Mouse (Mus musculus): ENCODE results near the gene Adgrl2.

Adgrl2 gene

GRCm38 (mm10) chr3:148977124-148977529 is 13.2 kb downstream of the Adgrl2 start:
- no peak for DNase-seq (ENCODE audit: low read depth, low spot score)

GRCm38 (mm10) chr3:148971893-148972596 is 18.3 kb downstream of the Adgrl2 start:
- no peak for DNase-seq (ENCODE audit: low read depth, low spot score)

GRCm38 (mm10) chr3:148964991-148965605 is 25.3 kb downstream of the Adgrl2 start:
- no peak for DNase-seq (ENCODE audit: low read depth, low spot score)

- DNase-seq (ENCODE audit: low read depth, low spot score): no peak
Measured at GRCm38 (mm10) chr3:148963381-148964044, 26.8 kb downstream of the Adgrl2 start.

- no peak for DNase-seq (ENCODE audit: low read depth, low spot score)
Measured at GRCm38 (mm10) chr3:148961611-148962010, 28.7 kb downstream of the Adgrl2 start.

GRCm38 (mm10) chr3:148960751-148961289 is 29.5 kb downstream of the Adgrl2 start:
- DNase-seq (ENCODE audit: low read depth, low spot score): no peak

- DNase-seq (ENCODE audit: low read depth, low spot score): no peak
Measured at GRCm38 (mm10) chr3:148960215-148960614, 30.1 kb downstream of the Adgrl2 start.

GRCm38 (mm10) chr3:148959327-148960025 is 30.9 kb downstream of the Adgrl2 start:
- no peak for DNase-seq (ENCODE audit: low read depth, low spot score)

- DNase-seq (ENCODE audit: low read depth, low spot score): no peak
Measured at GRCm38 (mm10) chr3:148958714-148959113, 31.6 kb downstream of the Adgrl2 start.

- DNase-seq (ENCODE audit: low read depth, low spot score): no peak
Measured at GRCm38 (mm10) chr3:148958185-148958584, 32.2 kb downstream of the Adgrl2 start.

GRCm38 (mm10) chr3:148956887-148957286 is 33.5 kb downstream of the Adgrl2 start:
- DNase-seq (ENCODE audit: low read depth, low spot score): no peak

- DNase-seq (ENCODE audit: low read depth, low spot score): no peak
Measured at GRCm38 (mm10) chr3:148949796-148950195, 40.6 kb downstream of the Adgrl2 start.

GRCm38 (mm10) chr3:148947805-148948405 is 42.5 kb downstream of the Adgrl2 start:
- DNase-seq (ENCODE audit: low read depth, low spot score): no peak

- no peak for DNase-seq (ENCODE audit: low read depth, low spot score)
Measured at GRCm38 (mm10) chr3:148947266-148947665, 43.1 kb downstream of the Adgrl2 start.

GRCm38 (mm10) chr3:148945534-148945933 is 44.8 kb downstream of the Adgrl2 start:
- DNase-seq (ENCODE audit: low read depth, low spot score): no peak

GRCm38 (mm10) chr3:148939457-148939856 is 50.9 kb downstream of the Adgrl2 start:
- DNase-seq (ENCODE audit: low read depth, low spot score): no peak

- peak; percentile 73 for DNase-seq (ENCODE audit: low read depth, low spot score)
Measured at GRCm38 (mm10) chr3:148935056-148935455, 55.3 kb downstream of the Adgrl2 start.

- DNase-seq (ENCODE audit: low read depth, low spot score): no peak
Measured at GRCm38 (mm10) chr3:148934279-148934678, 56.1 kb downstream of the Adgrl2 start.

GRCm38 (mm10) chr3:148933160-148933559 is 57.2 kb downstream of the Adgrl2 start:
- DNase-seq (ENCODE audit: low read depth, low spot score): no peak

GRCm38 (mm10) chr3:148930913-148931312 is 59.4 kb downstream of the Adgrl2 start:
- no peak for DNase-seq (ENCODE audit: low read depth, low spot score)

- no peak for DNase-seq (ENCODE audit: low read depth, low spot score)
Measured at GRCm38 (mm10) chr3:148926330-148926729, 64.0 kb downstream of the Adgrl2 start.

All from brain, embryonic 18.5 days (tissue).